Mouse (Mus musculus) ES-E14 (cell line): ENCODE measurements around the gene Camk2n1.

Experiments
- CHD2 ChIP-seq: IDR thresholded peaks from 2 replicates; pipeline ENCODE4 v1.6.1; 2014; ENCODE audit warnings: mild to moderate bottlenecking, low read depth, low read length, inconsistent platforms
- HCFC1 ChIP-seq: IDR thresholded peaks from 2 replicates; pipeline ENCODE4 v1.6.1; 2012; ENCODE audit warnings: low read length, inconsistent platforms, borderline replicate concordance; ENCODE audit not compliant: insufficient read depth
- MAFK ChIP-seq: IDR thresholded peaks from 2 replicates; pipeline ENCODE4 v1.6.1; 2014; ENCODE audit warnings: mild to moderate bottlenecking, low read depth, low read length, inconsistent platforms; ENCODE audit not compliant: insufficient read depth
- ZC3H11A ChIP-seq: IDR thresholded peaks from 2 replicates; pipeline ENCODE4 v1.6.1; 2012; ENCODE audit warnings: low read depth, mild to moderate bottlenecking, inconsistent platforms, low read length, borderline replicate concordance
- ZNF384 ChIP-seq: IDR thresholded peaks from 2 replicates; pipeline ENCODE4 v1.6.1; 2012; ENCODE audit warnings: low read depth, low read length, inconsistent platforms

GRCm38 (mm10) chr4:138440062-138440461, 14.1 kb upstream of the Camk2n1 start:
- TF ChIP-seq ZNF384: no peak
- no peak for TF ChIP-seq CHD2
- TF ChIP-seq MAFK: no peak
- TF ChIP-seq ZC3H11A: no peak
- TF ChIP-seq HCFC1: no peak
